Mouse (Mus musculus): Measurements from ENCODE around the gene Dido1.

The Dido1 gene

DNA sequence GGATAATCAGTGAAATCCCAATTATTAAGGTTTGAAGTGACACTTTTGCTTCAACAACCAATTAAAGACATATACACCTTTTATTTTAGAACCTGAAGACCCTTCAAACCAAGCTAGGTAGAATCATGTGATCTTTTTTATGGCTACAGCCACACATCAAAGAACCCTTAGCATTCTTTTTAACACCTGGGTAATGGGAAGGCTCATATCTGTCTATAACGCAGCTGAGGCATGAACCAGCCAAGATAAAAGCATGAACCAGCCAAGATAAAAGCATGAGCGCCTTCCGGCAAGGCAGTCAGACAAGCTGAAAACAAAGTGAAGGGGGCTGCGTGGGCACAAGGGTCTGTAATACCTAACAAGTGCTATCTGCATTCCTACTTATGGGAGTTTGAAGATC, 25.8 kb downstream of the Dido1 start:
- no peak for DNase-seq (ENCODE audit: low spot score in 2 of 2)

- DNase-seq (ENCODE audit: low spot score in 2 of 2), result no peak
These were observed 26.3 kb downstream of the Dido1 start for GRCm38 (mm10) chr2:180683524-180683923.

- no peak for DNase-seq (ENCODE audit: low spot score in 2 of 2)
These were observed 28.6 kb downstream of the Dido1 start for GRCm38 (mm10) chr2:180681225-180681624.

DNA sequence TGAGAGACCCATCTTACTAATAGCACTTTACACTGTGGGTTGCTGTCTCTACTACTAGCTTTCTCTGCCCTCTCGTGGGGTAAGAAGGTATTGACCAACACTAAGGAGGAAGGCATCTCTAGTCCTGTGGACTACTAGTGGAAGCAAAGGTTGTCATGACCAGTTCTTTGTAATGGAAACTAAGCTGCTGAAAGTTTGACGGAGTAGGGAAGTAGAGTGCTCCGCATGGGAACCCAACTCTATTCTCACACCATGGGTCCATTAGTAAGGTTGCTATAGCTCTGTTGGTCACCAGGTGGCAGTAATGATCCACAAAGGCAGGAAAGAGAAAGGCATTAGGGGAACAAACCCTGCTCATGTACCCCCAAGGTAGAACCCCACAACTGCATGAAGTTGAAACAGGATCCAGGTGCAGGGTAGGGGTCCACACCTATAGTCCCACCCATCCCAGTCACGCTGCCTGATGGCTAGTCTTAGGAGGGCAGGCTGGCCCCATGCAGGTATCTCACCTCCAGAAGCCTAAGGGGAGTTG, 31.1 kb downstream of the Dido1 start:
- peak; percentile 57 to 67 for DNase-seq (ENCODE audit: low spot score in 2 of 2)

DNA sequence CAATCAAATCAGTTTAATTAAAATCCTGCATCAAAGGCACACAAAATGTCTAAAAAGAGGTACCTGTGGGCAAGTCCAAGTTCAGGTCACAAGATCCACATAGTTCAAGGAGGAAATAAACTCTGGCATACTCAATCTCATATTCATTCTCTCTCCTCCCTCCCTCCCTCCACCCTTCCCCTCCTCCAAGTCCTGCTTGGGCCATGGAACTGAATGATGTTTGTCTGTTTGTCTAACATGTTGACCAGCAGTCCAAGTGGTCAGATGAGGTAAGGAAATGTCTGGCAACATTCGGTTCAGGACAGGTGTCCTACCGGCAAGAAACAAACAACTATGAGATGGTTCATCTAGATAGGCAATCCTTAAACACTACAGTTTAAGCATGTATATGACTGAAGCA, 33.1 kb downstream of the Dido1 start:
- DNase-seq (ENCODE audit: low spot score in 2 of 2), result no peak

DNA sequence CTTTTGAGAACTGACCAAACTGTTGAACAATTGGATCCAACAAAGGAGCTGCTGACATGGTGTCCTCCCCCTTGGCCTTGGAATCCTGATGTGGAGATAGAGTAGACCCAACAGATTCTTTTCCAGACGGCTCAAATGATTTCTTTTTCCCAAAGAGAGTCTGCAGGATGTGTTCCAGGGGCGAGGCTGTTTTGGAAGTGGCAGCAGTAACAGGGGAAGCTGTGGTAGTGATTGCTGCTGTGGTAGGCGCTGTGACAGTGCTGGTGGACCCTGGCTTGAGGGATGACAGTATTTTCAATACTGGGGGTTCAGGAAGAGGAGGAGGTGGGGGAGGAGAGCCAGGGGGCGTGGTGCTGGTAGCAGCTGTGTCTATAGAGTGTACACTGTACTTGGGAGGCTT, 47.8 kb downstream of the Dido1 start:
- DNase-seq (ENCODE audit: low spot score in 2 of 2), result no peak

GRCm38 (mm10) chr2:180660521-180660920, 49.3 kb downstream of the Dido1 start:
- no peak for DNase-seq (ENCODE audit: low spot score in 2 of 2)

- DNase-seq (ENCODE audit: low spot score in 2 of 2), result no peak
These were observed 50.2 kb downstream of the Dido1 start for GRCm38 (mm10) chr2:180659353-180660150.

DNA sequence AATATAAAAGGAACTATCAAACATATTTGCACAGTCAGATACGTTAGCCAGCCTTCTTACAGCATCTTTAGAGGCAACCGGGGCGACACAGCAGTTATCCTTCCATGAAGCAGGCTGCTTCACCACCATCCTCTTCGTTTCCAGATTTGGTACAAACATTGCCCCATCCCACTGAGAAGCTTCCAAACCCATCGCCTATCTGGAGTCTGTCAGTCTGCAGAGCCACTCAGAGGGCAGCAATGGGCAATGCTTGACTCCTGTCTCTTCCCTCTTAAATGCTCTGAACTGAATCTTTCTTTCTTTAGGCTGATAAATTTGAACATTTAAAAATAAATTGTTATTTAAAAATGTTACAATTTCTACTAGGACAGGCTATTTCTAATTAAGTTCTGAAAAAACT, 51.4 kb downstream of the Dido1 start:
- no peak for DNase-seq (ENCODE audit: low spot score in 2 of 2)

DNA sequence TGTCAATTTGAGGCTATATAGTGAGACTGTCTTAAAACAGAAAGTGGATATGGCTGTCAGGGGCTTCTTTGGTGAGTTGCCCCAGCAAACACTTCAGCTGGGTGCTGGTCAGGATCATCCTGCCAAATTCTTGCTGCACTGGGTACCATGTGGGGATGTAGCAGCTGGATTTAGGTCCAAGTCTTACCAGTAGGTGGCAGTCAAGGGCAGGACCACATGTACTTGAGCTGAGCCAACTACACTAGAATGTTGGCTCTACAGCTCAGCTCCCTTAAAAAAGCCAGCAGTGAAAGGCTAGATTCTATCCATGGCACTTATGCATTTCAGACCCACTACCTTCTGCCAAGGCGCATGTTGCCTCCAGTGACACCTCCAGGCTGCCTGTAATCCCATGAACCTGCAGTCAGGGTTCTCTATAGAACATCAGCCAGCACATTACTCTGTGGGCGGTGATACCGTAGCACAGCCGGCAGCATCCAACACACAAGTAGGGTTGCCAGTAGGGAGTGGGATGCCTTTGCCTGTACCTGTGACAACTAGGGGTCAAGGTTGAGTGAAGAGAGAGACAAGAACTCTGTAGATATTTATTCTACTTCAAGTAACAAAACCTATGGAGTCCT, 52.3 kb downstream of the Dido1 start:
- DNase-seq (ENCODE audit: low spot score in 2 of 2), result peak; percentile 55 to 73

DNA sequence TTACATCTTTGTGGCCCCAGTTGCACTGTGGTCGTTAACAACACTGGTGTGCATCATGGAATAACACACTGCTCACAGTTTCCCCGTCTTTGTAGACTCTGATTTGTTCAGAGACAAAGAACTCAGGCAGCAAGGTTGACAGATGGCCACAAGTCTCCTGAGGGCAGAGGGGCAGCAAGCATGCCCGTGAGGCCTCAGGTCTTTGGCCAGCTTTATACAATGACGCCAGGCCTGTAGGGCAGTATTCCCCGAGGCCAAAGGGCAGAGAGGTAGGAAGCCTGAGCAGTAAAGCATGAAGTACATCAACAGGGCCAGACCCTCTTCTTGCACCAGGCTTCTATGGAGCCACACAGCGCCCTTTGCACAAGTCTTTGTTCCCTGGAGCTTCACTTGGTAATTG, 54.6 kb downstream of the Dido1 start:
- no peak for DNase-seq (ENCODE audit: low spot score in 2 of 2)

GRCm38 (mm10) chr2:180654666-180655065, 55.1 kb downstream of the Dido1 start:
- no peak for DNase-seq (ENCODE audit: low spot score in 2 of 2)

DNA sequence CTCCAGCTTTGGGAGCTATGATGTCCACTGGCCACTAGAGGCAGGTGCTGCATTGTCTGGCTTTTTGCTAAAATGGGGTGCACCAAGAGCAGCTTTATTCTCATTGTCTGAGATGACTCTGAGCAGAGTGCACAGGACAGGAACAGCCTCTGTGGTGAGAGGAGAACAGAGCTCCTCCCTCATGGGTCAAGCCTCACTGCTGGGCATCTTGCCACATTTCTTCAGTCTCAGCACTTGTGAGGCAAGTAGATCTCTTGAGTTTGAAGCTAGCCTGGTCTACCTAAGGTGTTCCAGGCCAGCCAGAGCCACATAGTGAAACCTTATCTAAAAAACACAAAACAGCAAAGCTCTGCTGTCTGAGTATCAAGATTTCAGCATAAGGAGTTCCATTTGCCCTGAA, 63.0 kb downstream of the Dido1 start:
- DNase-seq (ENCODE audit: low spot score in 2 of 2), result no peak

DNA sequence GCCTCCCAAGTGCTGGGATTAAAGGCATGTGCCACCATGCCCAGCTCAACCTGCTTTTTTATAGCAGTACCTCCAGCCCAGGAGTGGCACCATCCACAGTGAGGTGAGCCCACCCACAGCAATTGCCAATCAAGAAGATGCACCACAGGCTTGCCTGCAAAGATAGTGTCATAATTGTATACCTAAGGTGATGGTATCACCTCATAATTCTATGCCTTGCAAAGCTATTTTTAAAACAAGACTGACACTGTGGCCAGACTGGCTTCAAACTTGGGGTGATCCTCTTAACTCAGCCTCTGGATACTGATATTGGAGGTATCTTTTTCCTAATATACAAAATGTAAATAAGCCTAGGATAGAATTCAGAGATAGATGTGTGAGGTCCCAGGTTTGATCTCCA, 66.2 kb downstream of the Dido1 start:
- no peak for DNase-seq (ENCODE audit: low spot score in 2 of 2)

DNA sequence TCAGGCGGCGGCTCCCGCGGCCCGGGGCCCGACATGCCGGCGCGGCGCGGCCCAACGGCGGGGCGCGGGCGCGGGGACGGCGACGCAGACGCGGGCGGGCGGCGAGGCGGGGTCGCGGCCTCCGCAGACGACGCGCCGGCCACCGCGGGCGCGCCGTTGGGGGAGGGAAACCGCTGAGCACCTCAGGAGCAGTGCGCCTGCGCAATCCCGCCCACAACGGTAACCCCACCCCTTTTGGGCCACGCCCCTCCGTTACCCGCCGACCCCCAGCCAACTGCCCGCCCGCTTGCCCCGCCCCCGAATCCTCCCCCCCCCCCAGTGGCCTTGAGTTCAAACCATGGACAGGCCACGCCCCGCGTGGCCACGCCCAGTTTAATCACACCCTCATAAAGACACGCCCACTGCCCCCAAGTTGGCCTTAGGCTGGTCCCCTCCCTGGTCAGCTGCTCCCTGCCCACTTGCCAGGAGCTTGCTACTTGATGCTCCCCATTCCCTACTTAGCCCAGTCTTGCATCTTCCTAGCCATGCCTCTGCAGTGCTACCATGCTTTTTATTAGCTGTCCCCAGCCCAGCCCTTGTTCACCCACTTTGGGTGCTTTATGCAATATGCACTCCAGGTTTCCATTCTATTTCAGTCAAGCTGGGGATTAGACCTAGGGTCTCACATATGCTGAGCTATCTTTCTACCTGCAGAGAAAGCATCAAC, 67.1 kb downstream of the Dido1 start, which contains the start of gene Tcfl5:
Gene Tcfl5, minus strand, starts transcription at position 154 of the 706 bp plus-strand sequence.
- no peak for DNase-seq (ENCODE audit: low spot score in 2 of 2)

- DNase-seq (ENCODE audit: low spot score in 2 of 2), result no peak
These were observed 67.9 kb downstream of the Dido1 start for GRCm38 (mm10) chr2:180641576-180642554.

GRCm38 (mm10) chr2:180611882-180612281, 97.9 kb downstream of the Dido1 start:
- DNase-seq (ENCODE audit: low spot score in 2 of 2), result no peak

DNA sequence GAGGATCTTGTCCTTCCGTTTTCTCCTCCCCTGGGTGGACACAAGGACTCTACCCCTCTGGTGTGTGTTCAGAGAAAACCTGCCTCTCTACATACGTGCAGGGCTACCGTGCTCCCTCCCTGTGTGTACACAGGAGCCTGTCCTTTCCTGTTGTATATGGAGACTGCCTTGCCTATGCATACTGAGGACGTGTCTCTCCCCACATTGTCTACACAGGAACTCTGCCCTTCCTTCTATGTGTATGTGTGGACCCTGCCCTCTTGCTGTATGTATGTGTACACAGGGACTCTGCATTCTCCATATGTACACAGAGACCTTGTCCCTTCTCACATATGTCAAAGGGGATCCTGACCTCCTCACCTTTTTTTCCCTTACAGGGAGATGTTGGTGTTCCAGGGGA, 99.5 kb downstream of the Dido1 start:
- no peak for DNase-seq (ENCODE audit: low spot score in 2 of 2)

All from frontal cortex, postnatal 10 days (tissue).